Comparison of ENCODE assay signal across 16 mouse cellular contexts in genomic region chr7:126657522-126657921, GRCm38 (mm10).
"Had no signal": no experiment of that assay in that cellular context is flagged by ENCODE, and none has a peak within 500 bp of the region (broad histone marks: within the 10 kb centered on the region; RNA-seq: fewer than 3 reads in every experiment).

No protein-coding gene starts in this region.

- H3K4me2 ChIP-seq: liver, embryonic 13.5 days; midbrain, embryonic 12.5 days; stomach, embryonic 15.5 days had no signal

- H3K4me1 ChIP-seq: midbrain, embryonic 12.5 days; stomach, embryonic 15.5 days had no signal

- ATAC-seq: midbrain, embryonic 16.5 days had no signal

- H3K9me3 ChIP-seq: liver, embryonic 13.5 days; midbrain, embryonic 12.5 days; stomach, embryonic 15.5 days had no signal

- H3K27ac ChIP-seq: kidney, postnatal 0 days; left cerebral cortex, adult 2 months; liver, embryonic 13.5 days; macrophage; midbrain, embryonic 12.5 days; stomach, embryonic 15.5 days had no signal

- H3K9ac ChIP-seq: liver, embryonic 13.5 days; midbrain, embryonic 12.5 days; stomach, embryonic 15.5 days had no signal

- H3K27me3 ChIP-seq: liver, embryonic 13.5 days; midbrain, embryonic 12.5 days; stomach, embryonic 15.5 days had no signal

- H3K4me3 ChIP-seq: left cerebral cortex, adult 2 months; liver, embryonic 13.5 days; midbrain, embryonic 12.5 days; stomach, embryonic 15.5 days had no signal

- DNase-seq: kidney, adult 2 months; kidney, postnatal 36 days; layer of hippocampus, postnatal 36 days; liver, embryonic 13.5 days; lung, adult 2 months; lung, postnatal 14 days; retina, postnatal 1 day; right cerebral cortex, postnatal 25 days; spleen, adult 18-20 months; thymus, postnatal 36 days had no signal
